Mouse (Mus musculus): Measurements from ENCODE around the gene Sprr2f. TPM values are rescaled to one million over a fixed set of nuclear protein-coding genes. Genes with fewer than 3 reads are reported as not detected.

Sprr2f gene
- polyA plus RNA-seq (2015; fragmentation: Nextera tagmentation; extraction: Ambion mirVana) = not detected in 2 replicates

GRCm38 (mm10) chr3:92364887-92365286, at the start of gene Sprr2f:
Gene Sprr2f (plus strand): TSS chr3:92365187.
- Histone ChIP-seq H3K4me3 (no peak within 1 kb of the TSS), H3K27ac (no peak within 1 kb of the TSS), H3K9me3 (no peaks in the 10 kb centered on the region), H3K4me2 (no peak within 1 kb of the TSS), H3K4me1 (no peaks in the 10 kb centered on the region), H3K9ac (no peak within 1 kb of the TSS), H3K27me3 (replicated peaks) (no peaks in the 10 kb centered on the region), H3K36me3 (replicated peaks) (no peaks in the 10 kb centered on the region)
- no peak for ATAC-seq (replicated peaks)
- WGBS = 50% methylated on average over 3 of the region's 3 CpGs

- H3K9ac ChIP-seq = no peak within 1 kb of the TSS
- no peak within 1 kb of the TSS for H3K27ac ChIP-seq
- 77% methylated on average over 2 of the region's 2 CpGs for WGBS
- no peak within 1 kb of the TSS for H3K4me2 ChIP-seq
- no peak within 1 kb of the TSS for H3K4me3 ChIP-seq
- no peaks in the 10 kb centered on the region for H3K27me3 ChIP-seq (replicated peaks)
- H3K4me1 ChIP-seq = no peaks in the 10 kb centered on the region
- no peaks in the 10 kb centered on the region for H3K36me3 ChIP-seq (replicated peaks)
- no peaks in the 10 kb centered on the region for H3K9me3 ChIP-seq
- no peak for ATAC-seq (replicated peaks)
Measured at GRCm38 (mm10) chr3:92316320-92316719, 48.7 kb upstream of the Sprr2f start, which contains the start of gene Sprr2b. Gene Sprr2b (plus strand): TSS chr3:92316620.

- H3K9ac ChIP-seq = no peak overlapping the region
- ATAC-seq (replicated peaks) = no peak
- WGBS = 58% methylated on average over 2 of the region's 2 CpGs
- H3K27me3 ChIP-seq (replicated peaks) = no peaks in the 10 kb centered on the region
- H3K4me2 ChIP-seq = no peak overlapping the region
- no peak overlapping the region for H3K27ac ChIP-seq
- H3K4me3 ChIP-seq = no peak overlapping the region
- H3K9me3 ChIP-seq = no peaks in the 10 kb centered on the region
- H3K36me3 ChIP-seq (replicated peaks) = no peaks in the 10 kb centered on the region
- no peaks in the 10 kb centered on the region for H3K4me1 ChIP-seq
Measured at GRCm38 (mm10) chr3:92317384-92317783, 47.6 kb upstream of the Sprr2f start.

GRCm38 (mm10) chr3:92336278-92336677, 28.7 kb upstream of the Sprr2f start:
- WGBS = 88% methylated on average over 1 of the region's 1 CpGs
- H3K4me2 ChIP-seq = no peak overlapping the region
- H3K27ac ChIP-seq = no peak overlapping the region
- no peaks in the 10 kb centered on the region for H3K4me1 ChIP-seq
- H3K4me3 ChIP-seq = no peak overlapping the region
- no peak overlapping the region for H3K9ac ChIP-seq
- H3K27me3 ChIP-seq (replicated peaks) = no peaks in the 10 kb centered on the region
- ATAC-seq (replicated peaks) = no peak
- no peaks in the 10 kb centered on the region for H3K36me3 ChIP-seq (replicated peaks)
- H3K9me3 ChIP-seq = no peaks in the 10 kb centered on the region

GRCm38 (mm10) chr3:92338840-92339239, 26.1 kb upstream of the Sprr2f start, which contains the start of gene Sprr2d:
Gene Sprr2d (plus strand): TSS chr3:92339140.
- H3K9ac ChIP-seq = no peak within 1 kb of the TSS
- no peak within 1 kb of the TSS for H3K4me3 ChIP-seq
- H3K9me3 ChIP-seq = no peaks in the 10 kb centered on the region
- no peak within 1 kb of the TSS for H3K4me2 ChIP-seq
- no peaks in the 10 kb centered on the region for H3K36me3 ChIP-seq (replicated peaks)
- WGBS = 94% methylated on average over 5 of the region's 5 CpGs
- no peaks in the 10 kb centered on the region for H3K4me1 ChIP-seq
- H3K27me3 ChIP-seq (replicated peaks) = no peaks in the 10 kb centered on the region
- no peak for ATAC-seq (replicated peaks)
- no peak within 1 kb of the TSS for H3K27ac ChIP-seq

- H3K27ac ChIP-seq = no peak within 1 kb of the TSS
- H3K36me3 ChIP-seq (replicated peaks) = no peaks in the 10 kb centered on the region
- no peaks in the 10 kb centered on the region for H3K27me3 ChIP-seq (replicated peaks)
- no peak within 1 kb of the TSS for H3K4me3 ChIP-seq
- H3K9ac ChIP-seq = no peak within 1 kb of the TSS
- no peaks in the 10 kb centered on the region for H3K4me1 ChIP-seq
- WGBS = 89% methylated on average over 2 of the region's 2 CpGs
- ATAC-seq (replicated peaks) = no peak
- no peak within 1 kb of the TSS for H3K4me2 ChIP-seq
- no peaks in the 10 kb centered on the region for H3K9me3 ChIP-seq
Measured at GRCm38 (mm10) chr3:92351843-92352242, 13.1 kb upstream of the Sprr2f start, which contains the start of gene Sprr2e. Gene Sprr2e (plus strand): TSS chr3:92352143.

- Histone ChIP-seq H3K4me1 (no peaks in the 10 kb centered on the region), H3K36me3 (replicated peaks) (no peaks in the 10 kb centered on the region), H3K4me2 (no peak overlapping the region), H3K4me3 (no peak overlapping the region), H3K9ac (no peak overlapping the region), H3K9me3 (no peaks in the 10 kb centered on the region), H3K27ac (no peak overlapping the region), H3K27me3 (replicated peaks) (no peaks in the 10 kb centered on the region)
- no peak for ATAC-seq (replicated peaks)
Measured at GRCm38 (mm10) chr3:92361619-92362018, 3.4 kb upstream of the Sprr2f start.

- Histone ChIP-seq H3K9me3 (no peaks in the 10 kb centered on the region), H3K9ac (no peak overlapping the region), H3K4me2 (no peak overlapping the region), H3K4me1 (no peaks in the 10 kb centered on the region), H3K27ac (no peak overlapping the region), H3K36me3 (replicated peaks) (no peaks in the 10 kb centered on the region), H3K27me3 (replicated peaks) (no peaks in the 10 kb centered on the region), H3K4me3 (no peak overlapping the region)
- WGBS = 79% methylated on average over 2 of the region's 2 CpGs
- ATAC-seq (replicated peaks) = no peak
Measured at GRCm38 (mm10) chr3:92373613-92374012, 8.6 kb downstream of the Sprr2f start.

- WGBS = 74% methylated on average over 1 of the region's 1 CpGs
- no peaks in the 10 kb centered on the region for H3K4me1 ChIP-seq
- ATAC-seq (replicated peaks) = no peak
Measured at GRCm38 (mm10) chr3:92385385-92385784, 20.4 kb downstream of the Sprr2f start, which contains the start of gene Sprr2h. Gene Sprr2h (plus strand): TSS chr3:92385685.

GRCm38 (mm10) chr3:92394301-92394700, 29.3 kb downstream of the Sprr2f start:
- no peaks in the 10 kb centered on the region for H3K27me3 ChIP-seq (replicated peaks)
- H3K4me1 ChIP-seq = no peaks in the 10 kb centered on the region
- no peak overlapping the region for H3K9ac ChIP-seq
- no peak overlapping the region for H3K4me2 ChIP-seq
- WGBS = 67% methylated on average over 1 of the region's 1 CpGs
- no peak overlapping the region for H3K4me3 ChIP-seq
- H3K9me3 ChIP-seq = no peaks in the 10 kb centered on the region
- H3K27ac ChIP-seq = no peak overlapping the region
- no peak for ATAC-seq (replicated peaks)
- H3K36me3 ChIP-seq (replicated peaks) = no peaks in the 10 kb centered on the region

More at GRCm38 (mm10) chr3:92385385-92385784, 20.4 kb downstream of the Sprr2f start, which contains the start of gene Sprr2h:
- Histone ChIP-seq H3K4me3 (no peak within 1 kb of the TSS), H3K4me2 (no peak within 1 kb of the TSS), H3K27me3 (replicated peaks) (no peaks in the 10 kb centered on the region), H3K27ac (no peak within 1 kb of the TSS), H3K9ac (no peak within 1 kb of the TSS), H3K36me3 (replicated peaks) (no peaks in the 10 kb centered on the region), H3K9me3 (no peaks in the 10 kb centered on the region)

- Histone ChIP-seq H3K4me3 (no peak within 1 kb of the TSS), H3K27ac (no peak within 1 kb of the TSS), H3K9me3 (no peaks in the 10 kb centered on the region), H3K9ac (no peak within 1 kb of the TSS), H3K27me3 (replicated peaks) (no peaks in the 10 kb centered on the region), H3K4me2 (no peak within 1 kb of the TSS), H3K4me1 (no peaks in the 10 kb centered on the region), H3K36me3 (replicated peaks) (no peaks in the 10 kb centered on the region)
- ATAC-seq (replicated peaks) = no peak
- 92% methylated on average over 2 of the region's 2 CpGs for WGBS
Measured at GRCm38 (mm10) chr3:92407691-92408090, 42.7 kb downstream of the Sprr2f start, which contains the start of gene Sprr2i. Gene Sprr2i (plus strand): TSS chr3:92407991.

Data from midbrain, embryonic 15.5 days (tissue).